Mouse (Mus musculus) gastrocnemius, adult 8-10 months (tissue): ENCODE measurements around the gene Timeless. TPM values are rescaled to one million over a fixed set of nuclear protein-coding genes. Genes with fewer than 3 reads are reported as not detected.
"Not testable (repeated sequence)": the region's sequence is repeated elsewhere in the genome, so short reads cannot be mapped to it uniquely, and the experiment has no call there.

Experiments used
- DNase-seq, 2 experiments: peaks; one replicate each; pipeline ENCODE4 v3.0.0; 2022; ENCODE audit warnings: low spot score in 2 of 2
- total RNA-seq, 4 experiments: library from RNA; stranded (reverse); gene quantifications; 2 replicates each; pipeline ENCODE4 v1.2.4; 2022

Gene Timeless
- total RNA-seq, result 1 to 10 TPM; 1.4 to 1.9 (median 1.7) TPM

DNA sequence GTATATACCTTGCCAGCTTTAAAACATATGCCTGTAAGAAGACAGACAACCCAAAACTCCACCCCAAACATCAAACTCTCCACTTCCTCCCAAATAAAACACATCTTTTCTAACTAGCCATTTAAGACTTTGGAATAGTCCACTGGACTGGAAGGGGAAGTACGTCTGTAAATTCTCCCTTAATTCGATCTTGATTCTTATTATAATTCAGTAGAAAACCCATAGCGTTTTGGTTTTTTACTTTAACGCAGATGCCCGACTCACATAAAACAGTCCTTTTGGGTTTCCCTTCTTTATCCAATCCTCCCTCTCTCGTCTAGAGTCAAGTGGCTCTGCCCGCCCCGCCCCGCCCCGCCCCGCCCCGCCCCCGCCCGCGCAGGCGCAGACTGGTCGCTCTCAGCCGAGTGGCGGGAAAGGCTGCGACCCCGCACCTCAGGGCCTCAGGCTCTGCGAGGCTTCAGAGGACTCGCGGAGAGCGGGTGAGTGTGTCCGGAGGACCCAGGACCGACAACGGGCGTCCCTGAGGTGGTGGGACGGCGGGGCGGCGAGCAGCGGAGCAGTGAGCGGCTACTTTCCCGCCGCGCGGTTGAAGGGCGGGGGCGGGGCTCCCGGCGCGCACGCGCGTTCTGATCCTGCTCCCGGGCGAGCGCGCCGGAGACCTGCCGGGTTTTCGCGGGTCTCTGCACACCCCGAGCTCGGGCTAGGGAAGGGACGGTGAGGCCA lies at the start of gene Timeless:
Gene Timeless (plus strand): TSS at position 369 of the 723 bp plus-strand sequence.
- DNase-seq, result peak; percentile 72 to 81

DNA sequence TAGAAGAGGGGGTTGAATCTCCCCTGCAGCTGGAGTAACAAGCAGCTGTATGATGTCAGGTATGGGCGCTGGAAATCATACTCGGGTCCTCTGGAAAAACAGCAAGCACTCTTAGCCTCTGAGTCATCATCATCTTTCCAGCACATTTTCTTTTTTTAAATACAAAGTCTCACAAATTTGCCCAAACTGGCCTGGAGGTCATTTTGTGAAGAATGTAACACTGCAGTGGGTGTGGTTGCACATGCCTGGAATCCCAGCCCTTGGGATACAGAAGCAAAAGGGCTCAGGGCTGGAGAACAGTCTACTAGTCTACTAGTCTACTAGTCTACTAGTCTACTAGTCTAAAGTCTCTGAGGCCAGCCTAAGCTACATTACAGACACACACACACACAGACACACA lies 47.6 kb upstream of the Timeless start:
- DNase-seq, result no peak

DNA sequence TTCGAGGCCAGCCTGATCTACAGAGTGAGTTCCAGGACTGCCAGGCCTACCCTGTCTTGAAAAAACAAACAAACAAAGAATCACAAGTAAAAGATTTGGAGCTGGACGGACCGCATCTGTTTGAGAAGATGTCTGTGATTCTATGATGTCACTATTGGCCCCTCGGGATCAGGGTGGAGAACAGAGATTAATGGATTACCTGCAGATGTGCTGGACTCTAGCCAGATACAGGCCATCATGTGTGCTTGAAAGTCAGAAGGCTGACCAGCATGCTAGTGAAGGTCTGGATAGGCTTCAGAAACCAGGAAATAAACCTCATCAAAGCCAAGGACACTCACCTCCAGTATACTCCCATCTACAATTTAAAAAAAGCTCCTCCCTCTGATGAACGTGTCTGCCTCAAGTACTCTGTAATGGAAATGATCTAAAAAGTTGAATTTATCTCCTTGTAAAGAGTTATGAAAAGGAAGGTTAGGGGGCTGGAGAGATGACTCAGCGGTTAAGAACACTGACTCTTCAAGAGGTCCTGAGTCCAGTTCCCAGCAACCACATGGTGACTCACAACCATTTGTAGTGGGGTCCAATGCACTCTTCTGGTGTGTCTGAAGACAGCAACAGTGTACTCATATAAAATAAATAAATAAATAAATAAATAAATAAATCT lies 46.5 kb upstream of the Timeless start:
- DNase-seq, result no peak

DNA sequence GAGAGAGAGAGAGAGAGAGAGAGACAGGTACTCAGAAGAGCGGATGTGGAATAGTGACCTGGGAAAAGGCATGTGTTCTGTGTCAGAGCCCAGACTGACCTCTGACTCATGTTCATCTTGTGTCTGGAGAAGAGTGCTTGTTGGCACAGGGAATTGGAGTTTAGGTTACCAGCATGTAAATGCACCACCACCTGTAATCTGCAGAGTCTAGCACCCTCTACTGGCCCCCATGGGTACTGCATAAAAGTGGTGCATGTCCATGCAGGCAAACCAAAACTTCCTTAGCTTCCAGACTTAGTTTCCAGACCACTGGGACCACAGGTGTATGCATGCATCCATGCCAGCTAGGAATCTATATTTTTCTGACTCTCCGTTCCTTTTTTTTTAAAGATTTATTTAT lies 45.9 kb upstream of the Timeless start:
- peak; percentile 74 to 77 for DNase-seq

DNA sequence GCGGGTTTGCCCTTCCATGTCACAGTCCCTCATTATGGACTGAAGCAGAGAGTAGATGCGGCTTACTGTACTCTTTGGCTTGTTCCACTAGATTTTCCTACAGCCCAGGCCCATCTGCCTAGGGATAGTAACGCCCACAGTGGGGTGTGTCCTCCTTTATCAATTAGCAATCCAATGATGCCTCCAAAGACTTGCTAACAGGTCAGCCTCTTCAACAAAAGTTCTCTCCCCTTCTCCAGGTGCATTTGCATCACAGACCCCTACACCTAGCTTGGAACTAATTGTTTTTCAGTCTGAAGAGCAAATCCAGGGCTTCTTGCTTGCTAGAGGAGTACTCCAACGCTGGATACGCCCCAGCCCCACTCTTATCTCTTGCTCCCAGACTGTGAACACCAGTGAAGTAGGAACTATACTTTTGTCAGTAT lies 44.7 kb upstream of the Timeless start:
- DNase-seq, result no peak

DNA sequence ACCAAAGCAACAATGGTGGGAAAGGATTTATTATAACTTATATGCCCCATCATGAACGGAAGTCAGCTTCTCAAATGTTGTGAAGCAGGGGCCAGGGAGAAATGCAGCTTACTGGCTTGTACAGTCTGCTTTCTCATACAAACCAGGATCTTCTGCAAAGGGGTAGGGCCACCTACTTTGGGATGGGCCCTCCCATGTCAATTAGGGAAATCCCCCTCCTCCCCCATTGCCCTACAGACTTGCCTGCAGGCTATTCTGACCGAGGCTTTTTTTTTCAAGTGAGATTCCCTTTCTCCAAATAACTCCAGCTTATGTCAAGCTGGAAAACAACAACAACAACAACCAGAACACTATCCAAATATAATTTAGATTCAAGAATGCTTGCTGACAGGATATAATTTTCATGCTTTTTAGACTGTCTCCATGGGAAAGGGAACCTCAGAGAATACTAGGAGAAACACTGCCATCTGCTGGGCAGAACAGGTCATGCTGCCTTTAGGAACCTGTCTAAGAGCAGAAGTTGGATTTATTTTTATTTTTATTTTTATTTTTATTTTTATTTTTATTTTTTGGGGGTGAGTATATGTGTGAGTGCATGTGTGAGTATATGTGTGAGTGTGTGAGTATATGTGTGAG lies 43.5 kb upstream of the Timeless start:
- peak; percentile 55 to 63 for DNase-seq

DNA sequence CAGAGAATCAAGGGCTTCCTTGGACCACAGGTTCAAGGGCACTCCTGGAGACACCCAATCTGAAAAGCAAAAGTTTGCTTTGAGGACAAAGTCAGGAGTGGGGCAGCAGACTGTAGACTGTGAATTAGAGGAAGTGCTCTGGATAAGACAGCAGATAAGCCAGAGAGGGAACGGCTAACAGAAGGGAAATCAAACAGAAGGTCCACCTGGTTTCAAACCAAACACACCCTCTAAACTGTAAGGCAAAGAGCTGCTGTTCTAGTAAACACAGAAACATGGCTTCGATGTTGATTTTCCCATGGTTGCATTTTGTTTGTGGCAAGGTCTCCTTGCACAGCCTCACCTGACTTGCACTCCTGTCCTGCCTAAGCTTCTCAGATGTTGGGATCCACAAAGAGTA lies 40.4 kb upstream of the Timeless start:
- no peak for DNase-seq

DNA sequence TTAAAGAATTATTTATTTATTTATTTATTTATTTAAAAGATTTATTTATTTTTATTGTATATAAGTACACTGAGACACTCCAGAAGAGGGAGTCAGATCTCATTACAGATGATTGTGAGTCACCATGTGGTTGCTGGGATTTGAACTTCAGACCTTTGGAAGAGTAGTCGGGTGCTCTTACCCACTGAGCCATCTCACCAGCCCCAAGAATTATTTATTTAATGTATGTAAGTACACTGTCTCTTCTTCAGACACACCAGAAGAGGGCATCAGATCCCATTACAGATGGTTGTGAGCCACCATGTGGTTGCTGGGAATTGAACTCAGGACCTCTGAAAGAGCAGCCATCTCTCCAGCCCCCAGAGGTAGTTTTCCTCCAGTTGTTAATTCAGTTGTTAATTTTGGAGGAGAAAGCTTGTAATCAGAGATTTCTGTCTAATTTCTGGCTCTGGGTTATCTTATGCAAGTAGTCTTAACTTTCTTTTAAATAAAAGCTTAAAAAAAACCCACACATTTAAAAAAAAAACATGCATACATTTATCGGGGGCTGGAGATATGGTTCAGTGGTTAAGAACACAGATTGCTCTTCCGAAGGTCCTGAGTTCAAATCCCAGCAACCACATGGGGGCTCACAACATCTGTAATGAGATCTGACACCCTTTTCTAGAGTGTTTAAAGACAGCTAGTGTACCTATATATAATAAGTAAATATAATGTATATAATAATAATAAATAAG lies 39.7 kb upstream of the Timeless start:
- DNase-seq, result not testable (repeated sequence)

DNA sequence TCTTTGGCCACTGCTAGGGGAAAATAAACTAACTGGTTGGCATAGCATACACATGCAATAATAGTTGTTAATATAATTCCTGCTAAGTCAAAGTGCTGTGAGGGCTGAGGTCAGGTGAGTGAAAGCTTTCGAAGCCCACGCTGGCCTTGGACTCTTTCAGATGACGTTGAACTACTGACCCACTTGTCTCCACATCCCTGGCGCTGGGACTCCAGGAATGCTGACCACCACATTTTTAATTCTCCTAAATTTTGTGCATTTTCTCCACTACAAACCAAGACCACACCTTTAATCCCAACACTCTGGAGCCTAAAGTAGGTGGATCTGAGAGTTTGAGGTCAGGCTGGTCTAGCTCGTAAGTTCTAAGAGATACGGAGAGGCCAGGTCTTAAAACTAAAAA lies 38.8 kb upstream of the Timeless start:
- no peak for DNase-seq

DNA sequence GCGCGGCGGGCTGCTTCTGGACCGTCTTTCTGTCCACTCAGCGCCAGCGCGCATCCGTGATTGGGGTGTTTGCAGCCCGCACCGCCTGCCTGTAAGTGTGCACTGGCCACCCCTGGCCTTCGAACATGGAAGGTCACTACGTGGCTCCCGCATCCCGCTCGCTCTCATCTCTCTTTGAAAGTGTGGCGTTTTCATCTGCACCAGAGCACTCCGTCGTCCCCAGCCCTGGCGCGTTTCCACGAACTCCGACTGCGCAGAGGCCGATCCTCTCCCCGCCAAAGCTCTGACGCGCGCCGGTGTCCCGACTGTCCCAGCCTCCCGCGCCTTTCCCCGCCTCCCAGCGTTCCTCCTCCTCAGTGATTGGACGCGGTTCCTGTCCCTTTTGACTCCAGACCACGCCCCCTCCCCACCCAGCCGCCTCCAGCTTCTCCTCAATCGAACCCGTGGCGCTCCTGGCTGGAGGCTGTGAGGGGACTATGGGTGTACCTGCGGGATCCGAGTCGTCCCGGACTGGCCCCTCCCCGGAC lies 37.8 kb upstream of the Timeless start, which contains the start of gene Gls2:
Gene Gls2 (plus strand): TSS at position 434 of the 527 bp plus-strand sequence.
- DNase-seq, result peak; percentile 96

DNA sequence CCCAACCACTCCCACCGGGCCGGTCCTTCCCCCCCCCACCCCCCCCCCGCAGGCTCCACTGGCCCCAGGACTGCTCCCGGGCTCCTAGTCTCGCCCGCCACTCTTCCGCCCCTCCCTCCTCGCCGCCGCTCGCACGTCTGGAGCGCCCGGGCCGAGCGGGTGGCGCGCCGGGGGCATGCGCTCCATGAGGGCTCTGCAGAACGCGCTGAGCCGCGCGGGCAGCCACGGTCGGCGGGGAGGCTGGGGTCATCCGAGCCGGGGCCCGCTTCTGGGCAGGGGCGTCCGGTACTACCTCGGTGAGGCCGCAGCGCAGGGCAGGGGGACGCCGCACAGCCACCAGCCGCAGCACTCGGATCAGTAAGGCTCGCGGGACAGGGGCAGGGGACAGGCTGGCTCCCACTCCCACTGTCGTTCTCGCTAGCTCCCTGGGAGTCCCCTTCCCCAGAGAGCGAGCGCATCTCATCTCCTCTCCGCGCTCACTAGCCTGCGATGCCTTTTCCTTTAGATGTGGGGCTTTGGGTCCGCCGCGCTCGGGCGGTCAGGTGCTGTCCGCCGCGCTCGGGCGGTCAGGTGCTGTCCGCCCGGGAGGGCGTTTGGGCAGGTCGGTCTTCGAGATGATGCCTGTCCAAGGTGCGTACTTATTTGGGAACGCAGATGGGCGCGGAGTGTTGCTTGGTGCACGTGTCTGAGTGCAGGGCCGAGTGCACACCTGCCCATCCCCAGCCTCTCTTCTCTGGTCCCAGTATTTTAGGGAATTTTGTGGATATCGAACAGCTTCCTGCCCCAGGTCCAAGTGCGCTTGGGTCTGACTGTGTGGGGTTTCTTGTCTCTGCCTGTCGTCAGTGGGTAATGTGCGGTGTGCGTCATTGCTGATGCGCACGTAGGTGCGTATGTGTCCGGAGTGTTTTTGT lies 37.1 kb upstream of the Timeless start:
- no peak for DNase-seq

DNA sequence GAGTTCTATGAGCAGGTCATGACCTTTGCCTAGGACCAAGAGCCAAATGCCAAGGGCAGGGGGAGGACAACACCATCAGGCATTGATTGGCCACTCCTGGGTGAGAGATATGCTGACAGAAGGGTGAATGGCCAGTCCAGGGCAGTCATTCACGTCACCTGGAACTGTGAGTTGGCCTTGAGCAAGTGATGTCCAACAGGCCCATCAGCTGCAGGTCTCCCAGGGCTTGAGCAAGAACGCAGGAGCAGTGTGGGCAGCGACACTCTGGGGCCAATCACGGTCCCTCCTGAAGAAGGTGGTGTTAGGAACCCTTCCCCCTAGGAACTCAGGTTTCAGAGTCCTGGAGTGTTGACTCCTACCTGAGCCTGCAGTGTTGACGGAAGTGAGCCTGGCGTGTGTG lies 30.0 kb upstream of the Timeless start:
- no peak for DNase-seq

DNA sequence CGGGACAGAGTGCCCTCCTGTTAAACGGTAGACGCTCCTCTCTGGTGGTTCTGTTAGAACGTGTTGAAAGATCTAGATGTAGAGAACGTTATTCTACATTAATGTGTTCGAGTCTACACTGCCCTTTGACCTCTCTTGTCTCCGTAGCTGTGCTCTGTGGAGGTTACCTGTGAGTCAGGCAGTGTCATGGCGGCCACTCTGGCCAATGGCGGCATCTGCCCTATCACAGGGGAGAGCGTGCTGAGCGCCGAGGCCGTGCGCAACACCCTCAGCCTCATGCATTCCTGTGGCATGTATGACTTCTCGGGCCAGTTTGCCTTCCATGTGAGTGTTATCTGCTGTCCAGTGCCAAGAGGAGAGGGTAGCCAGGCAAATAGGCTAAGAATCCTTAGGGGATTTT lies 26.9 kb upstream of the Timeless start:
- no peak for DNase-seq

DNA sequence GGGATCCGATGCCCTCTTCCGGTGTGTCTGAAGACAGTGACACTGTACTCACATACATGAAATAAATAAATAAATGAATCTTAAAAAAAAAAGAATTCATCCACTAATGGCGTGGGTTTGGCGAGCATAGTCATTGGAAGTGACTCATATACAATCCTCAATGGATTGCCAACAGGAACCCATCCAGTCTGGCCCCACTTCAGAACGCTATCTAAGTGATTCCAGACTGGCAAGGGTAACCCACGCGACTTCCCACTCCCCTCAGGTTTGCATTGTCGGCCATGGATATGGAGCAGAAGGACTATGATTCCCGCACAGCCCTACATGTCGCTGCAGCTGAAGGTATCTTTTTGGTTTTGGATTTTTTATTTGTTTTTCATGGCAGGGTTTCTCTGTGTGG lies 23.5 kb upstream of the Timeless start:
- no peak for DNase-seq

DNA sequence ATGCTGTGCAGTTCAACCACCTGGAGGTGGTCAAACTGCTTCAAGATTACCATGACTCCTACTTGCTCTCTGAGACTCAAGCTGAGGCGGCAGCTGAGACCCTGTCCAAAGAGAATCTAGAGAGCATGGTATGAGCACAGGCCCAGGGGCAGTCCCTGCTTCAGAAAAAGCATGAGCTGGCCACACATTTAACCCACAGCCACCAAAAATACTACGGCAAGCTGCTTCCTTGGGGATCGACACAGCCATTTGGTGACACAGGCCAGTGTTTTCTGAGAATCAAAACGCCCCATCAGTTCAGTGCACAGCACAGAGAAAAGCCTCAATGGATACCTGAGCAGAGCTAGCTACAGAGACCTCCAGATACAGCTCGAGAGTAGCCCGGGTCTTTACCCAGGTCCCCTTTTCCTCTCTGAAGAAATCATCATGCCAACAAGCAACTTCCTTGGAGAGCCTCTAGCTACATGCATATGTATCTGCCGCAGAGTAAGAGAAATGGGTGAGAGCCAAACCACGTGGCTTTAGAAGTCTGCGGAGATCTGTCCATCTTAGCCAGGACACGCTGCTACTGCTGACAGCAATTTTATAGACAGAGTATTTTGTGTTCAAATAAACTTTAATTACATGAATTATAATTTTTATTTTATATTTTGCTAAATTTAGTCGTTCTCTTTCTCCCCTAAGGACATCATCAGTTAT lies 22.4 kb upstream of the Timeless start:
- no peak for DNase-seq

DNA sequence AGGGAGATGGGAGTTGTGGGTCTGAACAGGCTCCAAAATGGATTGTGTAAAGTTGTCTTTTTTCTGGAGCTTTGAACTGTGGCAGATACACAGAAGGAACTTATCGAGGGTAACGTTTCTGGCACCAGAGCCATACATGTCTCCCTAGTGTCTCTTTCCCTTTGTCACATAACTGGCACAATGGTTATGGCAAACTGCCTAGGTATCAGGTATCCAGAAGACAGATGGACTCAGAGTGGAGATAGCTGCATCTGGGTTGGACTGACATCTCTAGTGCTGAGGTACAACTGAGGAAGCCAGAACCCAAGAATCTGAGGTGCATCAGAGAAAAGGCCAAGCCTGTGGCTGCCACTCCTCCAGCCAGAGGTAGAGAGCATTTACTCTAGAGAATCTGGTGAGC lies 21.7 kb upstream of the Timeless start:
- no peak for DNase-seq

DNA sequence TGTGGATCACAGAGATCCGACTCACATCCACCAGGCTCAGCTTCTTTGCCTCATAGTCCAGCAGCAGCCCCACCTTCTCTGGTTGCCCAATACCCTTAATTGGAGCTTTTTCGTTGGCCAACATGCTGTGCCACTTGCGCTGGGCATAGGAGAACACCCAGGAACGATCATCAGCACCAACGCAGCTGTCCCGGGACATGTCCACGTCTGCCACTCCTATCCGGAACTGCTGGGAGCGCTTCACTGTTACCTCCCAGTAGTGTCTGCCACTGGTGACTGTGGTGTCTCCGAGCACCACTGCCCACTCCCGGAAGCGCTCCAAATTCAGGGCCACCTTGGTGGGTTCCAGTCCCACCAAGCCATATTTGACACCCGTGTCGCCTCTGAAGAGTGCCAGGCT lies 20.9 kb upstream of the Timeless start:
- DNase-seq, result no peak

DNA sequence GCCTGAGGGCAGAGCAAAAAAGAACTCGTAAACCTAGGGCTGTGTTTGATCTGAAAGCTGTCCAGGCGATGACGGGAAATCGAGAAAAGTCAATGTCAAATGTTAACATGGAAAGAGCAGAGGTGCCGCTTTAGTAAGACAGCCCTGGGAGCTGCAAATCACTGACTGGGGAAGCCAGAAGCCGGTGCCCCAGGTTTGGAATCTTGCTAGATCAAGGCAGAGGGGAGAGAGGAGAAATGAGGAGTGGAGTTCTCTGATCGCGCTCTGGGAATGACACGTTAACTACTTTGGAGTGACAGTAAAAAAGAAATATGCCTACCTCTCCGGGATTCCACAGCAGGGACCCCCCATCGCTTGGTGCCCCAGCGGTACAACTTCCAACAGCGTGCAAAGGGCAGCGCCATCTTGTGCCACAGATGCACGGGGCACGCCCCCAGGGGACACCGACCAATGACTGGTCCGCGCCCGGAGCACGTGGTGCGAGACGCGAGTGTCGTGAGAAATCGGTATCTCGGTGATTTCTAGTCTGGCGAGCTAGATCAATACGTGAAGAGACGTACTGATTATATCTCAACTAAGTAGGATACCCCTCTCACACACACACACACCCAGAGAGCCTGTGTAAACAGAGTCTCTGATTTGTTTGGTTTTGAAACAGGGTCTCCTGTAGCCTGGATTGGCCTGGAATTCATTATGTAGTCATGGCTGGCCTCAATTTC lies 20.3 kb upstream of the Timeless start, which contains the start of gene Spryd4:
Gene Spryd4 (minus strand): TSS at position 418 of the 719 bp plus-strand sequence.
- peak; percentile 85 for DNase-seq

DNA sequence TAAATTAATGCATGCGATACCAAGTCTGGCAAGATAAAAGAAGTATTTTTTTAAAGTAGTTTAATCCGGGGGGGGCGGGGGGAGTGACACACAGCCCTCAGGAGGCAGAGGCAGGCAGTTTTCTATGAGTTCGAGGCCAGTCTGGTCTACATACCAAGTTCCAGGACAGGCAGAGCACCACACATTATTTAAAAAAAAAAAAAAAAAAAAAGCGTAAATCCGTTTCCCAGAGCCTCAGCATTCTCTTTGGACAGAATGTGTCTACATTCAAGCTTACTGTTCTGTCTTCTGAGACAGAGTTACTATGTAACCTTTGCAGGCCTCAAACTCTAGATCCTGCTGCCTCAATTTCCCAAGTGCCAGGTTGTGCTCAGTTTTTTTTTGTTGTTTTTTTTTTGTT lies 19.7 kb upstream of the Timeless start:
- no peak for DNase-seq
